Mouse (Mus musculus): ENCODE results near the gene Gm45785.

GRCm38 (mm10) chr7:140788053-140788435, 68.1 kb downstream of the Gm45785 start:
- no peak for TF ChIP-seq CTCF (conservative IDR thresholded peaks at IDR 0.05; ENCODE audit: low read length)
- TF ChIP-seq NANOG (IDR thresholded peaks at IDR 0.05; ENCODE audit: borderline replicate concordance, low read length) = no peak
- TF ChIP-seq POU5F1 (IDR thresholded peaks at IDR 0.05; ENCODE audit: borderline replicate concordance, low read length) = no peak

Measured in E14TG2a.4 (cell line).